Mouse (Mus musculus) heart, adult 8-10 months (tissue): ENCODE measurements around the gene Fads6. TPM values are rescaled to one million over a fixed set of nuclear protein-coding genes. Genes with fewer than 3 reads are reported as not detected.

Experiments
- DNase-seq: peaks from one replicate; pipeline ENCODE4 v3.0.0; 2022; ENCODE audit warnings: low spot score
- total RNA-seq, 4 experiments: library from RNA; stranded (reverse); gene quantifications; 2 replicates each; pipeline ENCODE4 v1.2.4; 2022

The Fads6 gene
- total RNA-seq, 4 experiments from 2014 or later, result 2.0 to 3.5 (median 2.3) TPM

- peak; percentile 100 for DNase-seq
Measured at GRCm38 (mm10) chr11:115276780-115277603, 20.5 kb downstream of the Fads6 start, which contains the start of gene Fdxr. Fdxr (minus strand) TSS chr11:115277050.

GRCm38 (mm10) chr11:115275954-115276353 lies 21.5 kb downstream of the Fads6 start:
- no peak for DNase-seq

DNA sequence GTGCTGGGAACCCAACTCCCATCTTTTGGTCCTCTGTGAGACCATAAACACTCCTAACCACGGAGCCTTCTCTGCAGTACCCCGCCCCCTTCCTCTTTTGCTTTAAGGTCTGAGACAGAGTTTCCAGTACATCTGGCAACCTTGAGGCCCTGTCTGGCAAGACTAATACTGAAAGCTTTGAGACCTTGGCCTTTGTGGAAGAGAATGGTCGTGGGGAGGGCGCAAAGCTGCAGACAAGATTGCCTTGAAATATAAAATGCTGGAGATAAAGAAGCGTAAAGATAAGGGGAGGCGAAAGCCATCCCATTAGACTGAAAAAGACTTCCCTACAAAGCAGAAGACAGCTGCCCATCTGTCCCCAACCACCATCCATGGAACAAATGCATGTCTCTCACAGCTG lies 22.0 kb downstream of the Fads6 start:
- DNase-seq, result no peak

GRCm38 (mm10) chr11:115274771-115275170 lies 22.7 kb downstream of the Fads6 start:
- DNase-seq, result no peak

DNA sequence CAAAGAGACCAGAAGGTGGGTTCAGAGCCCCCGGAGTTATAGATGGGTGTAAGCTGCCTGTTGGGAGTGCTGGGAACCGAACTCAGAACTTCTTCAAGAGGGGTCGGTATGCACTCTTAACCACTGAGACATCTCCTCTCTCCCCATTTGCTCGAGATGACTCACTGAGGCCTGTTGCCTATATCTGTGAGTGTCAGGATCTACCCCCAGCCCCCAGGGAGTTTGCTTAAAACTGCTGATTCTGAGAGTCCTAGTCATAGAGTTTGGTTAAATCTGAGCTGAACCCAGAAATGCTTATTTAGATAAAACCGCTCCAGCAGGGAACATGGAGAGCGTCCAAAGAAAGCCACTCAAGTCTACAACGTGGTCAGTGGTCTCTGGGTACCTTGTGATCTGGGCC lies 23.3 kb downstream of the Fads6 start:
- no peak for DNase-seq

DNA sequence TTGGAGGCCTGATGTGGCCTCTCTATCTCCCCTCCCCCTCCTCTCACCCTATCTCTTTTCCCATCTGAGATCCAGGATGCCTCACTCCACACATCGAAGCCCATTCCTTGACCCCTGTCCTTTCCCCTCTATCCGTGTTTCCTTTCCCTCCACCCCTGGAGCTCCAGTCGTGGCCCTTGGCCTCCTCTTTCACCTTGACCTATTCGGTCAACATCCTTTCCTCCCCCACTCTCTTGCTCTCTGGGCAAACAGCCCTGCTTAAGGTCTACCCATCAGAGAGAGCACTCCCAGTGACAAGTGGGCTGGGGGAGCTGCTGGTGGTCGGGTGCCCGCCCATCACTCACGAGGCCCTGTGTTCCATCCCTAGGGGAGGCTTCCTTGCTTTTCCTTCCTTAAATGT lies 23.7 kb downstream of the Fads6 start:
- DNase-seq, result no peak

- no peak for DNase-seq
Measured at GRCm38 (mm10) chr11:115272894-115273498, 24.5 kb downstream of the Fads6 start.

DNA sequence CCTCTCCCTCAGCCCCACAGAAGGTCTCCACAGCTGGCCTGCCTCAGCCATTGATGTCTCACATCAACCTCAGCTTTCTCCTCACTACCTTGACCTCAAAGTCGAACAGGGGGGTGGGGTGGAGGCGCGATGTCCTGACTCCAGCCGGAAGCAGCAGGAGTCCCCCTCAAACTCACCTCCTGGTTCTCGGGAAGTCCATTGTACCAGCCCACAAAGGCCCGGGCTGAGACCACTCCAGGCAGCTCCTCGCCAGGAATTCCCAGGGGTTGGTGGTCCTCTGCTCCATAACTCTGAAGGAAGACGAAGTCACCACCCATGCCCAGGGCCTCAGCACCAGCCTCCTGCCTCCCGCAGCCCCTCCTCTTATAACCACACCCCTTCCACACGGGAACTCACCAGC lies 26.0 kb downstream of the Fads6 start:
- no peak for DNase-seq

DNA sequence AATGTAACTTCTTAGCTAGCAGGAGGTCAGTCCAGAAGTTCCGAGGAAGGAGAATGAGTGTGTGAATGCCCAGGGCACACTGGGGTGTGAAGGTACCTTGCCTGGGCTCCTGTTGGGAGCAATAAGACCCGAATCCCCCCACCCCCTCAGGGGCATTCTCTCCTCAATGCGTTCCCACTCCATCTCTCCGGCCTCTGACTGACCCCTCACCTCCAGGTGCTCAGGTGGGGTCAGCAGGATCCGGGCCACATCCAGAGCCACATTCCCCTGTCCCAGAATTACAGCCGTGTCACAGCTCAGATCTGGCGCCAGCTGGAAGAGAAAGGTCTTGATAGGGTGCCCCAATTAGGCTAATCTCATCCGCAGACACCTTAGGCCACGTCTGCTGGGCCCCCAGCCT lies 26.4 kb downstream of the Fads6 start:
- DNase-seq, result no peak

DNA sequence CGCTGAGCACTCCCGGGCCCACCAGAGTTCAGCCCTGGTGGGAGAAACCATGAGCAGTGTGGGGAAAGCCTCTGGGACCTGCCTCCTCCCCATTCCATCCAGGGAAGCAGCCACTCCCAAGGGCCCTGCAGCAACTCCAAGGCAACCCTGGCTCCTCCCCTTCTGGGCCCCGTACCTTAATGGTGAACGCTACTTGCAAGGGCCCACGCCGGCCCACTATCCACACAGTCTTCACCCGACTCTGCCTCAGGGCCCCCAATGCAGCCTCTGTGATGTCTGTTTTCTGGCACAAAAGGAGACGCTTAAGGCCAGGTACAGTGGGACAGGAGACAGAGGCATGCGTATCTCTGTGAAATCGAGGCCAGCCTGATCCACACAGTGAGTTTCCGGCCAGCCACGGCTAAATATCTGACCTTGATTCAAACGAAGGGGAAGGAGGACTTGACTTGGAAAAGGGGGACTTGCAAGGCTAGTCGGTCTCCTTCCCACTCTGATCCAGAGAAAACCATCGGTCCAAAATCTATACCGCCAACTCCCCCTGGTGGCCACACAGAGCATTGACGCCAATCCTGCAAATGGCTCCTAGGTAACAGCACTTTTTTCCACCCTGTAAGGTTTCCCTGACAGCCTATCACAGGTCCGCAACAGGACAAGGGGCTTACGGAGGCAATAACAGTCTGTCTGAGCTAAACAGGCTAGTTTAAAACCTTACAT lies 27.2 kb downstream of the Fads6 start:
- peak; percentile 72 for DNase-seq

DNA sequence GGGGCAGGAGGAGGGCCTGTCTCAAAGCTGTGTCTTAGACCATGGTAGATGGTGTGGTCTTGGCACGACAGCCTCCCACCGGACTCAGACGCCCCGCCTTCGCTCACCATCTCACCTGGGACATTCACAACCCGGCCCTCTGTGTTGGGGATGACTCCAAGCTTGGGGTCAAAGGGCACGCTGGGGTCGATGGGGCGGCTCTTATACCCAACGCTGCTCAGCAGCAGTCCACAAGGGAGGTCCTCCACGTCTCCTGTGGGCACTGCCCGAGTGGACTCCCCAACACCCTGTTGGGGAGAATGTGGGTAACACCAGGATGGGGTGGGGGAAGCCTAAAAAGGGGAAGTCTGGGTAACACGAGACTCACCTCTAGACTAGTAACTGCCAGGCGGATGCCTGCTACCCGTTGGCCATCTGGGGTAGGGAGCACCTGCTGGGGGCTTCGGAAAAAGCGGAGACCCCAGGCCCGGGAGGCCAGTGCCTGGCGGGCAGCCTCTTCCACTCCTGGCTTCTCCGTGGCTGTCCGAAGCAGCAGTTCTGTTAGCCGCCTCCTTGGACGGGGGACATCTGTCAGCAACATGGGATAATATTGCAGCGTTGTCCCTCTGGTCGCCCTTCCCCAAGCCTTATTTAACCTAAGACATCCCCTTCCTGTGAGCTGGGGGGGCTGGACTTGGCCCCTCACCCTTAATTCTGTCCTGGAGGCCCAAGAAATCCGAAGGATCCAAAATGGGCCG lies 28.0 kb downstream of the Fads6 start:
- DNase-seq, result no peak

- DNase-seq, result no peak
Measured at GRCm38 (mm10) chr11:115267958-115268357, 29.5 kb downstream of the Fads6 start.

DNA sequence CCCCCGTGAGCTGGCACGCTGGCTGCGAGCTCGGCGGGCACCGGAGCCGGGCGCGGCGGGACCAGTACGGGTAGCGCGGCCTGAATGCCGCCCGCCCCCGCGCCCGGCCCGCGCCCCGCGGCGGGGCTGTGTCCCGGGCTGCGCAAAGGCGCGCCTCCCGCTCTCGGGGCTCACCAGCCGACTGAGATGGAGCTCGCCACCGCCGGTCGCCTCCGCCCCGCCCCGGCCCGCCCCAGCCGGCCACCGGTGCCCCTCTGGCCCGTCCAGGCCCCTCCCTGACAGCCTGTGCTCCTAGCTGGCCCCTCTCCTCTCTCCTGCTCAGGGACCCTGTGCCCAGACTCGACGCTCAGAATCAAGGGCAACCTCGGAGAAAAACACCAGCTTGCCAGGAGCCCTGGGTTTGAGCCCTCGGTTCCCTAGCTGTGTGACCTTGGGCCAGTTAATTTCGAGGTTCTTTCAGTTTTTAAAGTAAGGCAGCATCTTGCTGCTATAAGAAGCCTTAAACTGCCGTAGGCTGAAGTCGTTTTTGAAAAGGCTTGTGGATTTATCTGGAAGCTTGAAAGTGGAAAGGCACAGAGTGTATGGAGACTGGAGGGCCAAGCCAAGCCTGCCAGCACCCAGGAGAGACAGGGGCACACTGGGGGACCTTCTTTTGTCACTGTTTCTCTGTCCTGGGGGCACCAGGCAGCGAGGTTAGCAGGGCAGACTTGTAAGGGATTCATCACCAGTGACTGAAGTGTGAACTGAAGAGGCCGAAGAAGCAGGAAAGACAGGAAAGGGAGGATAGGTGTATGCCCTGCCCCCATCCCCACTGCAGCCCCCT lies 30.2 kb downstream of the Fads6 start, which contains the start of gene Grin2c:
Gene Grin2c, minus strand, starts transcription at position 183 of the 823 bp plus-strand sequence.
- no peak for DNase-seq

GRCm38 (mm10) chr11:115266400-115266778 lies 31.1 kb downstream of the Fads6 start:
- no peak for DNase-seq

DNA sequence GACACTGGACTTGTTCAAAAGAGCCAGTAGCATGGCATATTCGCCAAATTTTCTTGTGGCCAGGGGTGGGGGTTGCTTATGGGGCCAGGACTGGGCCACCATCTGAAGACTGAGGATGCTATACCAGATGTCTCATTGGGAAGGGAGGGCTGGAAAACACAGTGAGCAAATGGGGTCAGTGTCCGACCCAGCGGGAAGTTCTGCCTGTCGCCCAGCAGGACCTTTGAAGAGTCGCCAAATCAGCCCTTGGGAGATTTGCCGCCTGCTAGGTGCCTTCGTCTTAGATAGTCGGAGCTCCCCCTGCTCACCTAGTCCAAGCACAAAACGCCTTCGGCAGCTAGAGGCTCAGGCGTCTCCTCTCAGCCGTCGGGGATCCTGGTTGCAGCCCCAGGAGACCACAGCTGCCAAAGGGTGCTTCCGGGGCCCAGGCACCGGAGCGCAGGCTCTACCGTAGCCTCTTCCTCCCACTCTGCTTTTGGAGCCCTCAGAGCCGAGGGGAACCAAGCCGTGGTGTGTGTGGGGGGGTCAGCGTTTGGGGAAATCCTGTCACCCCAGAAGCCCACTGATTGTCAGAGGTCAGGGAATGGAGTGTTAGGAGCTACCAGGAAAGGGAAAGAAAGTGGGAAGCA lies 31.6 kb downstream of the Fads6 start:
- DNase-seq, result no peak

GRCm38 (mm10) chr11:115264862-115265668 lies 32.4 kb downstream of the Fads6 start:
- no peak for DNase-seq

- no peak for DNase-seq
Measured at GRCm38 (mm10) chr11:115264136-115264861, 33.2 kb downstream of the Fads6 start.

DNA sequence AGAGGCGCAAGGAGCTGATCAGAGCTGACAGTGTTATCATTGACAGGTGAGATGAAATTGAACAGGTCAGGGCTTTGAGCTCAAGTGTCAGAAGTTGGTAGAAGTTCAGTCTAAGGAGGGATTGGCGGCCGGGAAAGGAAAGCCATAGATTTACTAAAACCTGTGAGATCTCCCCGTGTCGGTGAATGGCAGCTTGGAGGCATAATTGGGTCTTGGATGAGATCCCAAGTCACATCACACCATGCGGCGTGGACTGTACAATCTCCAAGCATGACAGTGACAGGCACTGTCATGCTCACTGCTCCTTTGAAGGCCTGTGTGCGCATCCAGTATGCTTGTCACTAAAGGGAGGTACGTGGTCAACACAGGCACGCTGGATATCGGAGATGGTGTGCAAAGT lies 34.5 kb downstream of the Fads6 start:
- no peak for DNase-seq

GRCm38 (mm10) chr11:115259134-115259533 lies 38.3 kb downstream of the Fads6 start:
- no peak for DNase-seq
